Mouse (Mus musculus) CH12.LX (cell line): ENCODE results near the gene Prkcq. TPM values are rescaled to one million over a fixed set of nuclear protein-coding genes. Genes with fewer than 3 reads are reported as not detected.
A peak's percentile ranks its signal among the peaks of the same experiment; 100 is the strongest.

ENCODE experiments used
- DNase-seq: peaks from one replicate; pipeline ENCODE4 v3.0.0-alpha.2; 2013; ENCODE audit errors: extremely low read depth
- H3K27ac ChIP-seq: 2 replicates; pipeline ENCODE4 v1.5.1; 2012; ENCODE audit warnings: low read depth, mild to moderate bottlenecking, control low read depth, moderate library complexity; ENCODE audit not compliant: insufficient read depth
- H3K27me3 ChIP-seq: replicated peaks from 2 replicates; pipeline ENCODE3; 2012; ENCODE audit warnings: inconsistent platforms
- H3K36me3 ChIP-seq, 2 experiments: replicated peaks in 1 of 2; 2 replicates each; pipeline versions ENCODE3 to v1.6.1; 2012; ENCODE audit warnings: inconsistent platforms in 1 of 2, low read length in 1 of 2, mild to moderate bottlenecking in 1 of 2, mixed read lengths in 1 of 2, moderate library complexity in 1 of 2; ENCODE audit not compliant: control insufficient read depth in 1 of 2, insufficient read depth in 1 of 2
- H3K4me1 ChIP-seq, 2 experiments: 2 replicates each; pipeline ENCODE4 v1.6.1; 2012; ENCODE audit warnings: inconsistent platforms in 1 of 2, moderate library complexity in 1 of 2; ENCODE audit not compliant: insufficient read depth in 2 of 2, control insufficient read depth in 1 of 2
- H3K4me2 ChIP-seq: 2 replicates; pipeline ENCODE4 v1.6.1; 2012; ENCODE audit warnings: low read depth, mild to moderate bottlenecking, control low read depth; ENCODE audit not compliant: poor library complexity, insufficient read depth, severe bottlenecking
- H3K4me3 ChIP-seq, 3 experiments: fragments of 150-350 bp in 1 of 3; sonication (generic) in 1 of 3; replicated peaks in 1 of 3; 2 replicates each; pipeline versions ENCODE3 to v1.5.1; 2011 to 2012; ENCODE audit warnings: low read depth in 2 of 3, low read length in 2 of 3, mild to moderate bottlenecking in 2 of 3, moderate library complexity in 2 of 3, control low read depth in 1 of 3, improper control_type of control experiment in 1 of 3, inconsistent platforms in 1 of 3, mixed read lengths in 1 of 3; ENCODE audit not compliant: poor library complexity in 1 of 3
- H3K79me2 ChIP-seq: replicated peaks from 2 replicates; pipeline ENCODE4 v1.6.1; 2012; ENCODE audit warnings: mild to moderate bottlenecking, moderate library complexity; ENCODE audit not compliant: control insufficient read depth, poor library complexity, insufficient read depth, severe bottlenecking; ENCODE audit errors: extremely low read depth
- H3K9ac ChIP-seq: 2 replicates; pipeline ENCODE4 v1.6.1; 2012; ENCODE audit warnings: low read depth, mild to moderate bottlenecking, control low read depth, moderate library complexity; ENCODE audit not compliant: insufficient read depth
- H3K9me3 ChIP-seq: replicated peaks from 2 replicates; pipeline ENCODE3; 2012; ENCODE audit warnings: low read length, inconsistent platforms, mixed read lengths
- BHLHE40 ChIP-seq: IDR thresholded peaks from 2 replicates; pipeline ENCODE4 v1.6.1; 2011; ENCODE audit warnings: mild to moderate bottlenecking, low read depth, low read length, improper control_type of control experiment
- CHD1 ChIP-seq: IDR thresholded peaks from 2 replicates; pipeline ENCODE4 v1.6.1; 2012; ENCODE audit warnings: low read depth, low read length, improper control_type of control experiment, inconsistent platforms
- CHD2 ChIP-seq: IDR thresholded peaks from 2 replicates; pipeline ENCODE4 v1.6.1; 2011; ENCODE audit warnings: low read length, improper control_type of control experiment
- CTCF ChIP-seq, 2 experiments: IDR thresholded peaks in 1 of 2; conservative IDR thresholded peaks in 1 of 2; 2 replicates each; pipeline ENCODE4 v1.5.1; 2011 to 2012; ENCODE audit warnings: low read depth in 2 of 2, low read length in 2 of 2, improper control_type of control experiment in 1 of 2, inconsistent platforms in 1 of 2, mild to moderate bottlenecking in 1 of 2, moderate library complexity in 1 of 2
- E2F4 ChIP-seq: IDR thresholded peaks from 2 replicates; pipeline ENCODE4 v1.6.1; 2011; ENCODE audit warnings: low read depth, low read length, improper control_type of control experiment; ENCODE audit not compliant: insufficient replicate concordance
- ETS1 ChIP-seq: conservative IDR thresholded peaks from 2 replicates; pipeline ENCODE4 v1.6.1; 2012; ENCODE audit warnings: low read depth, mild to moderate bottlenecking, inconsistent platforms, low read length, improper control_type of control experiment, moderate library complexity
- GABPA ChIP-seq: IDR thresholded peaks from 2 replicates; pipeline ENCODE4 v1.6.1; 2012; ENCODE audit warnings: low read depth, low read length, improper control_type of control experiment, inconsistent platforms; ENCODE audit not compliant: insufficient replicate concordance
- JUN ChIP-seq: IDR thresholded peaks from 2 replicates; pipeline ENCODE4 v1.6.1; 2011; ENCODE audit warnings: low read depth, mild to moderate bottlenecking, low read length, improper control_type of control experiment, moderate library complexity; ENCODE audit not compliant: insufficient read depth
- JUND ChIP-seq: conservative IDR thresholded peaks from 2 replicates; pipeline ENCODE4 v1.6.1; 2011; ENCODE audit warnings: low read depth, low read length, improper control_type of control experiment
- KAT2A ChIP-seq: IDR thresholded peaks from 2 replicates; pipeline ENCODE4 v1.6.1; 2012; ENCODE audit warnings: low read length, improper control_type of control experiment, inconsistent platforms; ENCODE audit not compliant: insufficient replicate concordance
- MEF2A ChIP-seq: IDR thresholded peaks from 2 replicates; pipeline ENCODE4 v1.6.1; 2014; ENCODE audit warnings: low read depth, mild to moderate bottlenecking, inconsistent platforms, low read length, improper control_type of control experiment, borderline replicate concordance
- MYC ChIP-seq: IDR thresholded peaks from 2 replicates; pipeline ENCODE4 v1.6.1; 2011; ENCODE audit warnings: low read depth, mild to moderate bottlenecking, improper control_type of control experiment, low read length
- PAX5 ChIP-seq: IDR thresholded peaks from 2 replicates; pipeline ENCODE4 v1.6.1; 2012; ENCODE audit warnings: low read length, inconsistent platforms, mixed read lengths
- POLR2A ChIP-seq: IDR thresholded peaks from 2 replicates; pipeline ENCODE4 v1.6.1; 2011; ENCODE audit warnings: low read depth, mild to moderate bottlenecking, improper control_type of control experiment, low read length
- RAD21 ChIP-seq: IDR thresholded peaks from 2 replicates; pipeline ENCODE4 v1.6.1; 2011; ENCODE audit warnings: low read depth, mild to moderate bottlenecking, low read length, improper control_type of control experiment, moderate library complexity
- RCOR1 ChIP-seq: conservative IDR thresholded peaks from 2 replicates; pipeline ENCODE4 v1.6.1; 2012; ENCODE audit warnings: low read depth, mild to moderate bottlenecking, inconsistent platforms, low read length, improper control_type of control experiment
- SIN3A ChIP-seq: IDR thresholded peaks from 2 replicates; pipeline ENCODE4 v1.6.1; 2012; ENCODE audit warnings: low read length, improper control_type of control experiment, inconsistent platforms
- SMC3 ChIP-seq: IDR thresholded peaks from 2 replicates; pipeline ENCODE4 v1.6.1; 2011; ENCODE audit warnings: low read depth, low read length, improper control_type of control experiment
- UBTF ChIP-seq: IDR thresholded peaks from 2 replicates; pipeline ENCODE4 v1.6.1; 2012; ENCODE audit warnings: low read depth, mild to moderate bottlenecking, inconsistent platforms, low read length, improper control_type of control experiment, moderate library complexity
- USF1 ChIP-seq: IDR thresholded peaks from 2 replicates; pipeline ENCODE4 v1.6.1; 2014; ENCODE audit warnings: low read depth, mild to moderate bottlenecking, inconsistent platforms, low read length, improper control_type of control experiment
- USF2 ChIP-seq: conservative IDR thresholded peaks from 2 replicates; pipeline ENCODE4 v1.6.1; 2011; ENCODE audit warnings: low read depth, low read length, improper control_type of control experiment
- ZC3H11A ChIP-seq: IDR thresholded peaks from 2 replicates; pipeline ENCODE4 v1.6.1; 2012; ENCODE audit warnings: low read depth, mild to moderate bottlenecking, inconsistent platforms, low read length, improper control_type of control experiment
- ZKSCAN1 ChIP-seq: IDR thresholded peaks from 2 replicates; pipeline ENCODE4 v1.6.1; 2012; ENCODE audit warnings: low read depth, inconsistent platforms, low read length, improper control_type of control experiment, borderline replicate concordance
- ZMIZ1 ChIP-seq: IDR thresholded peaks from 2 replicates; pipeline ENCODE4 v1.6.1; 2012; ENCODE audit warnings: low read depth, mild to moderate bottlenecking, inconsistent platforms, low read length, improper control_type of control experiment
- dilution Hi-C: fragments of 300-500 bp; cut with MboI; formaldehyde crosslinking; loops from 2 replicates; pipeline ENCODE4 v1.14.3; 2020; ENCODE audit warnings: low sequenced_read_pairs; ENCODE audit not compliant: extremely low pct_unique_long_range_greater_than_20kb, extremely low pct_ligation_motif_present
- in situ Hi-C: fragments of 300-500 bp; cut with MboI; formaldehyde crosslinking; loops from 3 replicates; pipeline ENCODE4 v1.14.3; 2019; ENCODE audit warnings: low sequenced_read_pairs, low pct_ligation_motif_present, low pct_unique_long_range_greater_than_20kb, mixed read lengths
- polyA plus RNA-seq: library from polyadenylated mRNA; unstranded; fragments of >175 nt; gene quantifications from 2 replicates; pipeline ENCODE4 v1.2.1, GENCODE M21; 2012; ENCODE audit warnings: low read depth; ENCODE audit not compliant: insufficient read length
- total RNA-seq, 2 experiments: library from RNA; depleted of rRNA; stranded (reverse); fragments of 300-350 nt in 1 of 2; fragments of >200 nt in 1 of 2; gene quantifications; 2 replicates each; pipeline ENCODE4 v1.2.3; 2012 to 2014

The Prkcq gene
- not detected in 2 replicates for total RNA-seq (2012; rRNA removed)
- 0.05 TPM in 1 of 2 replicates, not detected in the other for total RNA-seq (2014; rRNA removed)
- polyA plus RNA-seq: 0.14 TPM in 1 of 2 replicates, not detected in the other

- Histone ChIP-seq H3K27me3 (no peaks in the 10 kb centered on the region), H3K4me3 (peak within 1 kb of the TSS in 1 of 3 experiments; percentile 43), H3K4me1 (peaks cover 0 to 6% of the 10 kb centered on the region in 2 experiments; a peak in 1 of 4 replicates)
- in situ Hi-C loops: no loop called here
- no peak for DNase-seq
- TF ChIP-seq UBTF (peak; percentile 93), CTCF (conservative IDR thresholded peaks at IDR 0.05 in 1 of 2, IDR thresholded peaks at IDR 0.05 in 1 of 2; ENCODE audit: low read depth in 2 of 2, low read length in 2 of 2) (peak in 1 of 2 experiments; percentile 45; a peak in 2 of 4 replicates), ZC3H11A (no peak), E2F4 (no peak), USF1 (no peak), JUN (no peak)
- TF ChIP-seq, all 38 proteins: peak for 2
- Histone ChIP-seq H3K79me2 (no peaks in the 10 kb centered on the region), H3K9me3 (no peaks in the 10 kb centered on the region), H3K9ac (no peak within 1 kb of the TSS), H3K36me3 (no peaks in the 10 kb centered on the region), H3K4me2 (peak within 1 kb of the TSS; percentile 60), H3K27ac (no peak within 1 kb of the TSS)
- dilution Hi-C loops: no loop called here
Observed at GRCm38 (mm10) chr2:11171754-11172501, at the start of gene Prkcq. TSS of gene Prkcq (plus strand) at chr2:11172108.

- dilution Hi-C loops: no loop called here
- Histone ChIP-seq H3K9ac (no peak overlapping the region), H3K36me3 (no peaks in the 10 kb centered on the region), H3K9me3 (no peaks in the 10 kb centered on the region), H3K4me3 (no peak overlapping the region), H3K4me2 (no peak overlapping the region), H3K4me1 (peaks cover 0 to 6% of the 10 kb centered on the region in 2 experiments; a peak in 1 of 4 replicates), H3K27me3 (no peaks in the 10 kb centered on the region)
- DNase-seq: no peak
- TF ChIP-seq BHLHE40 (no peak), RCOR1 (no peak), POLR2A (no peak)
- TF ChIP-seq, all 38 proteins: peak for 0
- Histone ChIP-seq H3K79me2 (no peaks in the 10 kb centered on the region), H3K27ac (no peak overlapping the region)
- in situ Hi-C loops: no loop called here
Observed at GRCm38 (mm10) chr2:11130881-11131280, 41.0 kb upstream of the Prkcq start.

DNA sequence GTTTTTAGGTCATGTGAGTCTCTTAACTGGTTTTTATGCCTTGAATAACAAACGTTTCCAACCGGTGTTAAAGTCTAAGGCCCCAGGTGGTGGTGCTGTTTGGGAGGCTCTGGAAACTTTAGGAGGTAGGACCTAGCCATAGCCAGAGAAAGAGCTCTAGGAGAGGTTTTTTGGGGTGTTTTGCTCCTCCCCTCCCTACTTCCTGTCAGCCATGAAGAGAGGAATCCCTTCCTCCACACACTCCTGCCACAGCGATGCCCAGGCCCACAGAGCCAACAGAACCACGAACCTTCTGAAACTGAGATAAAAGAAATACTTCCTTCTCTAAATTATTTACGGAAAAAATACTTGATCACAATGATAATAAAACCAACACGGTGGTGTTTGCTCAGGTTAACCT is 36.2 kb upstream of the Prkcq start:
- in situ Hi-C loops: no loop called here
- H3K4me1 ChIP-seq: peaks cover 9 to 21% of the 10 kb centered on the region in 2 experiments; a peak in 3 of 4 replicates
- TF ChIP-seq MEF2A: no peak
- no peak for TF ChIP-seq CHD1
- no peak for TF ChIP-seq SIN3A
- no peak for TF ChIP-seq ETS1
- no peak for TF ChIP-seq SMC3
- TF ChIP-seq JUN: no peak
- TF ChIP-seq POLR2A: no peak
- no peak for TF ChIP-seq RAD21
- no peak for TF ChIP-seq JUND
- no peak for TF ChIP-seq CHD2
- no peak for TF ChIP-seq CTCF (conservative IDR thresholded peaks at IDR 0.05 in 1 of 2, IDR thresholded peaks at IDR 0.05 in 1 of 2; ENCODE audit: low read depth in 2 of 2, low read length in 2 of 2)
- TF ChIP-seq ZKSCAN1: no peak
- TF ChIP-seq KAT2A: no peak
- no peak for TF ChIP-seq PAX5
- TF ChIP-seq BHLHE40: no peak
- TF ChIP-seq USF2: no peak
- TF ChIP-seq ZMIZ1: no peak
- TF ChIP-seq GABPA: no peak
- no peak for TF ChIP-seq MYC
- TF ChIP-seq, all 38 proteins: peak for 0
- no peak for DNase-seq
- Histone ChIP-seq H3K27me3 (no peaks in the 10 kb centered on the region), H3K27ac (no peak overlapping the region), H3K79me2 (no peaks in the 10 kb centered on the region), H3K9ac (no peak overlapping the region), H3K4me2 (no peak overlapping the region), H3K36me3 (no peaks in the 10 kb centered on the region), H3K4me3 (no peak overlapping the region), H3K9me3 (no peaks in the 10 kb centered on the region)
- dilution Hi-C loops: no loop called here
